Mouse (Mus musculus): ENCODE data around the gene Mtus2. TPM values are rescaled to one million over a fixed set of nuclear protein-coding genes. Genes with fewer than 3 reads are reported as not detected.

The Mtus2 gene
- polyA plus RNA-seq, 1 experiment from 2014 or later = 43.1 TPM

- Histone ChIP-seq H3K27me3 (no peaks in the 10 kb centered on the region), H3K9me3 (no peaks in the 10 kb centered on the region), H3K9ac (no peak overlapping the region), H3K27ac (replicated peaks) (no peak overlapping the region), H3K36me3 (no peaks in the 10 kb centered on the region), H3K4me3 (no peak overlapping the region), H3K4me1 (replicated peaks) (no peaks in the 10 kb centered on the region), H3K4me2 (no peak overlapping the region)
- no peak for ATAC-seq (ENCODE audit: low FRiP score, low read depth)
- WGBS = 77% methylated on average over 6 of the region's 6 CpGs
Measured at GRCm38 (mm10) chr5:148272065-148272464, 314.9 kb downstream of the Mtus2 start.

GRCm38 (mm10) chr5:148272771-148273170, 315.7 kb downstream of the Mtus2 start:
- Histone ChIP-seq H3K4me1 (replicated peaks) (no peaks in the 10 kb centered on the region), H3K36me3 (no peaks in the 10 kb centered on the region), H3K27me3 (no peaks in the 10 kb centered on the region), H3K4me3 (no peak overlapping the region), H3K27ac (replicated peaks) (no peak overlapping the region), H3K4me2 (no peak overlapping the region), H3K9ac (no peak overlapping the region), H3K9me3 (no peaks in the 10 kb centered on the region)
- no peak for ATAC-seq (ENCODE audit: low FRiP score, low read depth)
- 91% methylated on average over 6 of the region's 6 CpGs for WGBS

- H3K4me2 ChIP-seq = no peak overlapping the region
- H3K9me3 ChIP-seq = no peaks in the 10 kb centered on the region
- WGBS = 82% methylated on average over 8 of the region's 8 CpGs
- no peak overlapping the region for H3K27ac ChIP-seq (replicated peaks)
- H3K27me3 ChIP-seq = no peaks in the 10 kb centered on the region
- no peaks in the 10 kb centered on the region for H3K4me1 ChIP-seq (replicated peaks)
- no peak overlapping the region for H3K4me3 ChIP-seq
- ATAC-seq (ENCODE audit: low FRiP score, low read depth) = no peak
- H3K36me3 ChIP-seq = peaks cover 11% of the 10 kb centered on the region; the same call in 1 of the 2 replicates
- no peak overlapping the region for H3K9ac ChIP-seq
Measured at GRCm38 (mm10) chr5:148278233-148278632, 321.1 kb downstream of the Mtus2 start.

GRCm38 (mm10) chr5:148280321-148280720, 323.2 kb downstream of the Mtus2 start:
- no peak overlapping the region for H3K27ac ChIP-seq (replicated peaks)
- H3K36me3 ChIP-seq = peaks cover 11% of the 10 kb centered on the region; the same call in 1 of the 2 replicates
- no peaks in the 10 kb centered on the region; the same call in 1 of the 2 replicates for H3K4me1 ChIP-seq (replicated peaks)
- no peaks in the 10 kb centered on the region for H3K9me3 ChIP-seq
- H3K27me3 ChIP-seq = no peaks in the 10 kb centered on the region
- WGBS = 83% methylated on average over 5 of the region's 5 CpGs
- no peak for ATAC-seq (ENCODE audit: low FRiP score, low read depth)
- no peak overlapping the region for H3K4me2 ChIP-seq
- H3K4me3 ChIP-seq = no peak overlapping the region
- no peak overlapping the region for H3K9ac ChIP-seq

GRCm38 (mm10) chr5:148282093-148282492, 325.0 kb downstream of the Mtus2 start:
- Histone ChIP-seq H3K27ac (replicated peaks) (no peak overlapping the region), H3K9ac (no peak overlapping the region), H3K9me3 (no peaks in the 10 kb centered on the region), H3K27me3 (no peaks in the 10 kb centered on the region), H3K4me2 (no peak overlapping the region), H3K4me3 (no peak overlapping the region), H3K36me3 (peaks cover 11% of the 10 kb centered on the region; the same call in 1 of the 2 replicates), H3K4me1 (replicated peaks) (no peaks in the 10 kb centered on the region; the same call in 1 of the 2 replicates)
- WGBS = 87% methylated on average over 6 of the region's 6 CpGs
- no peak for ATAC-seq (ENCODE audit: low FRiP score, low read depth)

- H3K9ac ChIP-seq = no peak overlapping the region
- no peak overlapping the region for H3K27ac ChIP-seq (replicated peaks)
- no peak overlapping the region for H3K4me2 ChIP-seq
- no peak for ATAC-seq (ENCODE audit: low FRiP score, low read depth)
- no peaks in the 10 kb centered on the region for H3K27me3 ChIP-seq
- 94% methylated on average over 5 of the region's 5 CpGs for WGBS
- H3K4me1 ChIP-seq (replicated peaks) = no peaks in the 10 kb centered on the region; the same call in 1 of the 2 replicates
- H3K9me3 ChIP-seq = no peaks in the 10 kb centered on the region
- H3K36me3 ChIP-seq = peaks cover 11% of the 10 kb centered on the region; the same call in 1 of the 2 replicates
- no peak overlapping the region for H3K4me3 ChIP-seq
Measured at GRCm38 (mm10) chr5:148282631-148283030, 325.5 kb downstream of the Mtus2 start.

GRCm38 (mm10) chr5:148283177-148283576, 326.1 kb downstream of the Mtus2 start:
- Histone ChIP-seq H3K27ac (replicated peaks) (no peak overlapping the region), H3K4me2 (no peak overlapping the region), H3K4me3 (no peak overlapping the region), H3K9me3 (no peaks in the 10 kb centered on the region), H3K27me3 (no peaks in the 10 kb centered on the region), H3K4me1 (replicated peaks) (no peaks in the 10 kb centered on the region; the same call in 1 of the 2 replicates), H3K36me3 (peaks cover 11% of the 10 kb centered on the region; the same call in 1 of the 2 replicates), H3K9ac (no peak overlapping the region)
- WGBS = 64% methylated on average over 2 of the region's 2 CpGs
- no peak for ATAC-seq (ENCODE audit: low FRiP score, low read depth)

GRCm38 (mm10) chr5:148283584-148283983, 326.5 kb downstream of the Mtus2 start:
- Histone ChIP-seq H3K9me3 (no peaks in the 10 kb centered on the region), H3K27ac (replicated peaks) (no peak overlapping the region), H3K4me2 (no peak overlapping the region), H3K9ac (no peak overlapping the region), H3K4me3 (no peak overlapping the region), H3K4me1 (replicated peaks) (no peaks in the 10 kb centered on the region; the same call in 1 of the 2 replicates), H3K27me3 (no peaks in the 10 kb centered on the region), H3K36me3 (peaks cover 6% of the 10 kb centered on the region; the same call in 1 of the 2 replicates)
- WGBS = 88% methylated on average over 3 of the region's 3 CpGs
- no peak for ATAC-seq (ENCODE audit: low FRiP score, low read depth)

GRCm38 (mm10) chr5:148287529-148287928, 330.4 kb downstream of the Mtus2 start:
- Histone ChIP-seq H3K27ac (replicated peaks) (no peak overlapping the region), H3K27me3 (no peaks in the 10 kb centered on the region), H3K36me3 (peaks cover 9% of the 10 kb centered on the region), H3K4me1 (replicated peaks) (no peaks in the 10 kb centered on the region; the same call in 1 of the 2 replicates), H3K4me2 (no peak overlapping the region), H3K4me3 (no peak overlapping the region), H3K9me3 (no peaks in the 10 kb centered on the region), H3K9ac (no peak overlapping the region)
- ATAC-seq (ENCODE audit: low FRiP score, low read depth) = no peak
- WGBS = 94% methylated on average over 5 of the region's 5 CpGs

- Histone ChIP-seq H3K9me3 (no peaks in the 10 kb centered on the region), H3K27ac (replicated peaks) (no peak overlapping the region), H3K4me1 (replicated peaks) (no peaks in the 10 kb centered on the region; the same call in 1 of the 2 replicates), H3K9ac (no peak overlapping the region), H3K36me3 (peaks cover 9% of the 10 kb centered on the region), H3K4me2 (no peak overlapping the region), H3K27me3 (no peaks in the 10 kb centered on the region), H3K4me3 (no peak overlapping the region)
- 83% methylated on average over 18 of the region's 18 CpGs for WGBS
- no peak for ATAC-seq (ENCODE audit: low FRiP score, low read depth)
Measured at GRCm38 (mm10) chr5:148288804-148289203, 331.7 kb downstream of the Mtus2 start.

- no peak overlapping the region for H3K27ac ChIP-seq (replicated peaks)
- no peaks in the 10 kb centered on the region for H3K9me3 ChIP-seq
- no peak overlapping the region for H3K4me2 ChIP-seq
- no peaks in the 10 kb centered on the region for H3K27me3 ChIP-seq
- no peak overlapping the region for H3K4me3 ChIP-seq
- 56% methylated on average over 7 of the region's 7 CpGs for WGBS
- peaks cover 9% of the 10 kb centered on the region for H3K36me3 ChIP-seq
- ATAC-seq (ENCODE audit: low FRiP score, low read depth) = no peak
- no peaks in the 10 kb centered on the region for H3K4me1 ChIP-seq (replicated peaks)
- no peak overlapping the region for H3K9ac ChIP-seq
Measured at GRCm38 (mm10) chr5:148289951-148290350, 332.8 kb downstream of the Mtus2 start.

- H3K36me3 ChIP-seq = peaks cover 15% of the 10 kb centered on the region
- 82% methylated on average over 7 of the region's 7 CpGs for WGBS
- ATAC-seq (ENCODE audit: low FRiP score, low read depth) = no peak
Measured at GRCm38 (mm10) chr5:148292862-148293261, 335.7 kb downstream of the Mtus2 start.

GRCm38 (mm10) chr5:148293346-148293745, 336.2 kb downstream of the Mtus2 start:
- Histone ChIP-seq H3K27me3 (no peaks in the 10 kb centered on the region), H3K4me1 (replicated peaks) (no peaks in the 10 kb centered on the region), H3K36me3 (peaks cover 18% of the 10 kb centered on the region), H3K9me3 (no peaks in the 10 kb centered on the region), H3K4me2 (no peak overlapping the region), H3K4me3 (no peak overlapping the region), H3K9ac (no peak overlapping the region), H3K27ac (replicated peaks) (no peak overlapping the region)
- 87% methylated on average over 7 of the region's 7 CpGs for WGBS
- no peak for ATAC-seq (ENCODE audit: low FRiP score, low read depth)

More at GRCm38 (mm10) chr5:148292862-148293261, 335.7 kb downstream of the Mtus2 start:
- Histone ChIP-seq H3K4me3 (no peak overlapping the region), H3K9ac (no peak overlapping the region), H3K4me2 (no peak overlapping the region), H3K27ac (replicated peaks) (no peak overlapping the region), H3K27me3 (no peaks in the 10 kb centered on the region), H3K4me1 (replicated peaks) (no peaks in the 10 kb centered on the region), H3K9me3 (no peaks in the 10 kb centered on the region)
